Mouse (Mus musculus) testis, adult 10 weeks (tissue): Measurements from ENCODE around the gene Best2. TPM values are rescaled to one million over a fixed set of nuclear protein-coding genes. Genes with fewer than 3 reads are reported as not detected.

ENCODE experiments used
- polyA plus RNA-seq: library from polyadenylated mRNA; stranded (reverse); fragments of 350-450 nt; fragmentation: Illumina TruSeq; extraction: RNeasy Lipid Tissue Mini Kit (QIAGEN cat#74804); gene quantifications from one replicate; pipeline ENCODE4 v1.2.3, GENCODE M21; 2014; ENCODE audit warnings: low read depth, low replicate concordance

Gene Best2
- not detected for polyA plus RNA-seq

GRCm38 (mm10) chr8:85014431-85014830, at the start of gene Best2:
Gene Best2, minus strand, starts transcription at chr8:85014531.

GRCm38 (mm10) chr8:85059879-85060616, 45.7 kb upstream of the Best2 start, which contains the start of gene Fbxw9:
Gene Fbxw9, plus strand, starts transcription at chr8:85060055.

GRCm38 (mm10) chr8:85036718-85037365, 22.5 kb upstream of the Best2 start, which contains the start of gene Tnpo2:
Gene Tnpo2, plus strand, starts transcription at chr8:85036915.

GRCm38 (mm10) chr8:85026670-85027515, 12.6 kb upstream of the Best2 start, which contains the start of gene Trir:
Gene Trir, plus strand, starts transcription at chr8:85026823.

GRCm38 (mm10) chr8:85025098-85025932, 11.0 kb upstream of the Best2 start, which contains the start of gene Asna1:
Gene Asna1, minus strand, starts transcription at chr8:85025281.

GRCm38 (mm10) chr8:84990349-84990748, 24.0 kb downstream of the Best2 start, which contains the start of gene Hook2:
Gene Hook2, plus strand, starts transcription at chr8:84990603.

GRCm38 (mm10) chr8:84978248-84978940, 35.9 kb downstream of the Best2 start, which contains the start of gene Junb:
Gene Junb, minus strand, starts transcription at chr8:84978718.

GRCm38 (mm10) chr8:84969241-84970134, 44.8 kb downstream of the Best2 start, which contains the start of the genes Gm49661, Prdx2 and Rnaseh2a:
Gene Gm49661, minus strand, starts transcription at chr8:84969433.
Gene Prdx2, plus strand, starts transcription at chr8:84969587.
Gene Rnaseh2a, minus strand, starts transcription at chr8:84969767.

Other genes starting within 250 kb of the Best2 start
- gene Nfix, start 214.2 kb downstream of the Best2 start, polyA plus RNA-seq = 1.3 TPM
- gene Dand5, start 191.7 kb downstream of the Best2 start, polyA plus RNA-seq = 21.7 TPM
- 0.55 TPM for gene Gadd45gip1, start 183.0 kb downstream of the Best2 start, polyA plus RNA-seq
- gene Rad23a, start 173.9 kb downstream of the Best2 start, polyA plus RNA-seq = 7.1 TPM
- gene Calr, start 167.6 kb downstream of the Best2 start, polyA plus RNA-seq = 720 TPM
- gene Farsa, start 157.5 kb downstream of the Best2 start, polyA plus RNA-seq = 6.7 TPM
- gene Syce2, start 142.4 kb downstream of the Best2 start, polyA plus RNA-seq = 458 TPM
- gene Gcdh, start 120.6 kb downstream of the Best2 start, polyA plus RNA-seq = 3.6 TPM
- gene Klf1, start 112.6 kb downstream of the Best2 start, polyA plus RNA-seq = 0.22 TPM
- gene Dnase2a, start 106.0 kb downstream of the Best2 start, polyA plus RNA-seq = 1.5 TPM
- not detected for gene Mast1, start 77.2 kb downstream of the Best2 start, polyA plus RNA-seq
- gene Rtbdn, start 67.5 kb downstream of the Best2 start, polyA plus RNA-seq = not detected
- gene Gm49661, start 45.1 kb downstream of the Best2 start, polyA plus RNA-seq = not detected
- 15.6 TPM for gene Prdx2, start 44.9 kb downstream of the Best2 start, polyA plus RNA-seq
- 87.9 TPM for gene Rnaseh2a, start 44.8 kb downstream of the Best2 start, polyA plus RNA-seq
- not detected for gene Junb, start 35.8 kb downstream of the Best2 start, polyA plus RNA-seq
- gene Hook2, start 23.9 kb downstream of the Best2 start, polyA plus RNA-seq = 14.0 TPM
- 16.5 TPM for gene Asna1, start 10.8 kb upstream of the Best2 start, polyA plus RNA-seq
- 13.2 TPM for gene Trir, start 12.3 kb upstream of the Best2 start, polyA plus RNA-seq
- 14.0 TPM for gene Tnpo2, start 22.4 kb upstream of the Best2 start, polyA plus RNA-seq
- 5.7 TPM for gene Fbxw9, start 45.5 kb upstream of the Best2 start, polyA plus RNA-seq
- gene Gm5741, start 53.5 kb upstream of the Best2 start, polyA plus RNA-seq = not detected
- gene Dhps, start 57.2 kb upstream of the Best2 start, polyA plus RNA-seq = 12.3 TPM
- gene Wdr83os, start 66.2 kb upstream of the Best2 start, polyA plus RNA-seq = 2.9 TPM
- gene Wdr83, start 66.8 kb upstream of the Best2 start, polyA plus RNA-seq = 1.3 TPM
- gene Man2b1, start 68.7 kb upstream of the Best2 start, polyA plus RNA-seq = 3.9 TPM
- gene Zfp791, start 108.6 kb upstream of the Best2 start, polyA plus RNA-seq = 0.83 TPM
- not detected for gene Cks1brt, start 137.4 kb upstream of the Best2 start, polyA plus RNA-seq
- 0.67 TPM for gene Olfr371, start 211.5 kb upstream of the Best2 start, polyA plus RNA-seq